Mouse (Mus musculus) stomach, postnatal 0 days (tissue): ENCODE measurements around the gene Ptprt.

Experiments
- CTCF ChIP-seq: IDR thresholded peaks from 2 replicates; pipeline ENCODE4 v1.5.1; 2016; ENCODE audit warnings: antibody characterized with exemption, low read depth, mild to moderate bottlenecking, moderate library complexity
- EP300 ChIP-seq: optimal IDR thresholded peaks from 2 replicates; pipeline ENCODE3; 2016; ENCODE audit warnings: antibody characterized with exemption

DNA sequence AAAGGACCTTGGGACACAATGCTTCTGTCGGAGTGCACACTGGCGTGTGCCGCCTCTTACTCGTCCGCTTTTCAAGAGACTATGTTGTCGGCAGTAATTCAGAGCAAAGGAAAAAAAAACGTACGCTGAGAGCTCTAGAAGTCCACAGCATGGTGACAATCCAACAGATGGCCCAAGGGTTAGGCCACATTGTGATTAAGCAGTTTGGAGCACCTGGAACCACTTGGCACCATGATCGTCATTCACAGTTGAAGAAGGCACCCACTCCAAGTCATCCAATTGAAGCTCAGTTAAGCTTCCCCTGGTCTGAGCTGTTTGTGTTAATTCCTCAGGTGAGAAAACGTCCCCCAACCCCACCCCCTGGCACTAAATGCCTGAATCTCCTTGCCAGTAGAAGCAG lies 36.2 kb upstream of the Ptprt start:
- TF ChIP-seq CTCF (no peak), EP300 (no peak)
